Mouse (Mus musculus) C2C12 (cell line): ENCODE measurements around the gene Gm597. TPM values are rescaled to one million over a fixed set of nuclear protein-coding genes. Genes with fewer than 3 reads are reported as not detected.

ENCODE experiments used
- H3K27me3 ChIP-seq: one replicate; pipeline ENCODE4 v1.6.1; 2011; ENCODE audit not compliant: control insufficient read depth, insufficient read depth, insufficient read length
- H3K36me3 ChIP-seq: one replicate; pipeline ENCODE4 v1.6.1; 2011; ENCODE audit not compliant: control insufficient read depth, insufficient read depth
- H3K4me3 ChIP-seq: one replicate; pipeline ENCODE4 v1.5.1; 2011; ENCODE audit warnings: mild to moderate bottlenecking, control low read depth; ENCODE audit not compliant: poor library complexity, insufficient read depth, severe bottlenecking
- H3K79me2 ChIP-seq: one replicate; pipeline ENCODE4 v1.6.1; 2011; ENCODE audit not compliant: control insufficient read depth, insufficient read depth
- H3K79me3 ChIP-seq: one replicate; pipeline ENCODE4 v1.6.1; 2011; ENCODE audit warnings: low read depth, control low read depth
- H3ac ChIP-seq: one replicate; pipeline ENCODE3; 2011; ENCODE audit warnings: low read depth; ENCODE audit not compliant: control insufficient read depth, insufficient read length
- CEBPB ChIP-seq: IDR thresholded peaks from one replicate; pipeline ENCODE4 v1.6.1; 2011; ENCODE audit warnings: low read depth, mild to moderate bottlenecking, control low read depth, moderate library complexity
- CTCF ChIP-seq: IDR thresholded peaks from one replicate; pipeline ENCODE4 v1.5.1; 2011; ENCODE audit not compliant: control insufficient read depth, insufficient read depth, insufficient read length
- FOSL1 ChIP-seq: IDR thresholded peaks from one replicate; pipeline ENCODE4 v1.8.0; 2011; ENCODE audit warnings: mild to moderate bottlenecking, low read length; ENCODE audit not compliant: poor library complexity, insufficient read depth, severe bottlenecking
- MAX ChIP-seq: IDR thresholded peaks from one replicate; pipeline ENCODE4 v1.6.1; 2011; ENCODE audit warnings: mild to moderate bottlenecking, control low read depth
- MYOD1 ChIP-seq: IDR thresholded peaks from one replicate; pipeline ENCODE4 v1.6.1; 2011; ENCODE audit warnings: low read depth; ENCODE audit not compliant: control insufficient read depth, insufficient read length
- MYOG ChIP-seq: IDR thresholded peaks from one replicate; pipeline ENCODE4 v1.6.1; 2011; ENCODE audit not compliant: control insufficient read depth, insufficient read length; ENCODE audit errors: extremely low read depth
- USF1 ChIP-seq: IDR thresholded peaks from one replicate; pipeline ENCODE4 v1.6.1; 2011; ENCODE audit warnings: low read depth, mild to moderate bottlenecking, control low read depth, moderate library complexity
- long read RNA-seq, 2 experiments: library from polyadenylated mRNA; unstranded; transcript quantifications; one replicate each; pipeline ENCODE4 v2.0.0; 2019 to 2020
- polyA plus RNA-seq: library from polyadenylated mRNA; unstranded; fragments of >200 nt; fragmentation: generic; extraction: Trizol; gene quantifications from one replicate; pipeline ENCODE4 v1.2.1, GENCODE M21; 2012; ENCODE audit warnings: missing spikeins

Gene Gm597
- polyA plus RNA-seq = not detected
- long read RNA-seq, experiment 1 = 0 reads
- long read RNA-seq, experiment 2 = 0 reads

GRCm38 (mm10) chr1:28780152-28780551, at the start of gene Gm597:
TSS of gene Gm597 (minus strand) at chr1:28780252.
- Histone ChIP-seq H3K79me3 (no peaks in the 10 kb centered on the region), H3ac (no peak within 1 kb of the TSS), H3K4me3 (no peak within 1 kb of the TSS), H3K79me2 (no peaks in the 10 kb centered on the region), H3K27me3 (no peaks in the 10 kb centered on the region), H3K36me3 (no peaks in the 10 kb centered on the region)
- no peak for TF ChIP-seq CTCF
- TF ChIP-seq MYOD1 = no peak
- TF ChIP-seq CEBPB = no peak
- TF ChIP-seq MAX = no peak
- no peak for TF ChIP-seq MYOG
- no peak for TF ChIP-seq FOSL1
- TF ChIP-seq USF1 = no peak

GRCm38 (mm10) chr1:28807689-28808088, 27.6 kb upstream of the Gm597 start:
- Histone ChIP-seq H3ac (no peak overlapping the region), H3K79me3 (no peaks in the 10 kb centered on the region), H3K36me3 (no peaks in the 10 kb centered on the region), H3K4me3 (no peak overlapping the region), H3K79me2 (no peaks in the 10 kb centered on the region), H3K27me3 (no peaks in the 10 kb centered on the region)
- TF ChIP-seq CTCF (no peak), CEBPB (no peak), USF1 (no peak), MYOD1 (no peak), MAX (no peak), FOSL1 (no peak), MYOG (no peak)

GRCm38 (mm10) chr1:28806618-28807017, 26.6 kb upstream of the Gm597 start:
- H3K79me2 ChIP-seq = no peaks in the 10 kb centered on the region
- H3K27me3 ChIP-seq = no peaks in the 10 kb centered on the region
- H3ac ChIP-seq = no peak overlapping the region
- no peak overlapping the region for H3K4me3 ChIP-seq
- H3K79me3 ChIP-seq = no peaks in the 10 kb centered on the region
- no peaks in the 10 kb centered on the region for H3K36me3 ChIP-seq
- TF ChIP-seq MAX (no peak), FOSL1 (no peak), USF1 (no peak), CTCF (no peak), MYOD1 (no peak), MYOG (no peak), CEBPB (no peak)

- H3K79me3 ChIP-seq = no peaks in the 10 kb centered on the region
- H3K27me3 ChIP-seq = no peaks in the 10 kb centered on the region
- no peak overlapping the region for H3ac ChIP-seq
- no peaks in the 10 kb centered on the region for H3K79me2 ChIP-seq
- H3K4me3 ChIP-seq = no peak overlapping the region
- no peak for TF ChIP-seq FOSL1
- TF ChIP-seq MYOD1 = no peak
- TF ChIP-seq USF1 = no peak
- TF ChIP-seq MYOG = no peak
- no peak for TF ChIP-seq MAX
- no peak for TF ChIP-seq CEBPB
- TF ChIP-seq CTCF = no peak
- no peaks in the 10 kb centered on the region for H3K36me3 ChIP-seq
Observed at GRCm38 (mm10) chr1:28800881-28801280, 20.8 kb upstream of the Gm597 start.
